Mouse (Mus musculus): ENCODE data around the gene Fbf1.
"Not testable (repeated sequence)": the region's sequence is repeated elsewhere in the genome, so short reads cannot be mapped to it uniquely, and the experiment has no call there.

DNA sequence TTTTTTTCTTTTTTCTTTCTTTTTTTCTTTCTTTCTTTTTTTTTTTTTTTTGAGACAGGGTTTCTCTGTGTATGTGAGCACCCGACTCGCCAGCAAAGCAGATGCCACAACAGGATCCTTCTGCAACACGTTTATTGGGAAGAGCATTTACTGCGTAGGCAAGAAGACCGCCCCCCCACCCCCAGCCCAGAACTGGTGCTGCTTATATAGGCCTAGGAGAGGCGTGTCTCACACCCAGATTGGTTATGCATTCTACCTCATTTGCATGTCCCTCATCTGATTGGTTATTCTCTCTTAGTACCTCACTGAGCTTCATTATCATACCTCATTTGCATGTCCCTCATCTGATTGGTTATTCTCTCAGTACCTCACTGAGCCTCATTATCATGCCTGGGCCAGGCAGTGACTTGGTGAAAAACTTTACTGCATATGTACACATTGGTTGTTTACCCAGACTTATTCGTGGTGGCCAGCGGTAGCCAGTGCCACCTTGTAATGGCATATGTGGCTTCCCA lies 46.2 kb downstream of the Fbf1 start:
- TF ChIP-seq CHD2 (IDR thresholded peaks at IDR 0.05; ENCODE audit: low read depth, low read length); MAFK (IDR thresholded peaks at IDR 0.05; ENCODE audit: insufficient read depth, low read depth, low read length); ZNF384 (IDR thresholded peaks at IDR 0.05; ENCODE audit: low read depth, low read length); HCFC1 (IDR thresholded peaks at IDR 0.05; ENCODE audit: borderline replicate concordance, insufficient read depth, low read length); ZC3H11A (IDR thresholded peaks at IDR 0.05; ENCODE audit: borderline replicate concordance, low read depth, low read length): not testable (repeated sequence)

Measured in ES-E14 (cell line).